Mouse (Mus musculus) intestine, embryonic 16.5 days (tissue): Measurements from ENCODE around the gene Rbm46. TPM values are rescaled to one million over a fixed set of nuclear protein-coding genes. Genes with fewer than 3 reads are reported as not detected.

Experiments
- ATAC-seq: fragments of 200-750 bp; cut with Nextera tagmentation; 2 replicates; pipeline ENCODE4 v1.8.0; 2017; ENCODE audit warnings: moderate TSS enrichment, moderate library complexity
- H3K27ac ChIP-seq: fragments of 300-500 bp; sonication (generic); 2 replicates; pipeline ENCODE4 v1.5.1; 2014; ENCODE audit warnings: mild to moderate bottlenecking, low read length
- H3K27me3 ChIP-seq: fragments of 300-500 bp; sonication (generic); replicated peaks from 2 replicates; pipeline ENCODE4 v1.6.1; 2014; ENCODE audit warnings: low read length, control low read depth, mixed read lengths; ENCODE audit not compliant: control insufficient read depth, insufficient read depth
- H3K36me3 ChIP-seq: fragments of 300-500 bp; sonication (generic); 2 replicates; pipeline ENCODE4 v1.6.1; 2014; ENCODE audit warnings: low read length, control low read depth; ENCODE audit not compliant: control insufficient read depth, insufficient read depth
- H3K4me1 ChIP-seq: fragments of 300-500 bp; sonication (generic); 2 replicates; pipeline ENCODE4 v1.6.1; 2014; ENCODE audit warnings: low read length, control low read depth, mixed read lengths; ENCODE audit not compliant: control insufficient read depth, insufficient read depth
- H3K4me2 ChIP-seq: fragments of 300-500 bp; sonication (generic); 2 replicates; pipeline ENCODE4 v1.6.1; 2014; ENCODE audit warnings: low read depth, low read length, control low read depth
- H3K4me3 ChIP-seq: fragments of 300-500 bp; sonication (generic); 2 replicates; pipeline ENCODE4 v1.5.1; 2014; ENCODE audit warnings: mild to moderate bottlenecking, low read length
- H3K9ac ChIP-seq: fragments of 300-500 bp; sonication (generic); 2 replicates; pipeline ENCODE4 v1.6.1; 2014; ENCODE audit warnings: low read depth, low read length
- H3K9me3 ChIP-seq: fragments of 300-500 bp; sonication (generic); 2 replicates; pipeline ENCODE4 v1.6.1; 2016; ENCODE audit warnings: low read length, control low read depth; ENCODE audit not compliant: control insufficient read depth
- WGBS: fragments of 180-500 bp; shearing (Covaris S2); extraction: QIAGEN DNeasy Blood & Tissue Kit; methylation state at CpG from one replicate; pipeline ENCODE4 v1.1.7; 2014; 5-methylcytosine and 5-hydroxymethylcytosine counted together
- polyA plus RNA-seq: library from polyadenylated mRNA; unstranded; fragments of >200 nt; fragmentation: Nextera tagmentation; extraction: Ambion mirVana; gene quantifications from 2 replicates; pipeline ENCODE4 v1.2.1, GENCODE M21; 2015

Gene Rbm46
- polyA plus RNA-seq, 1 experiment from 2014 or later: 5.4 TPM

DNA sequence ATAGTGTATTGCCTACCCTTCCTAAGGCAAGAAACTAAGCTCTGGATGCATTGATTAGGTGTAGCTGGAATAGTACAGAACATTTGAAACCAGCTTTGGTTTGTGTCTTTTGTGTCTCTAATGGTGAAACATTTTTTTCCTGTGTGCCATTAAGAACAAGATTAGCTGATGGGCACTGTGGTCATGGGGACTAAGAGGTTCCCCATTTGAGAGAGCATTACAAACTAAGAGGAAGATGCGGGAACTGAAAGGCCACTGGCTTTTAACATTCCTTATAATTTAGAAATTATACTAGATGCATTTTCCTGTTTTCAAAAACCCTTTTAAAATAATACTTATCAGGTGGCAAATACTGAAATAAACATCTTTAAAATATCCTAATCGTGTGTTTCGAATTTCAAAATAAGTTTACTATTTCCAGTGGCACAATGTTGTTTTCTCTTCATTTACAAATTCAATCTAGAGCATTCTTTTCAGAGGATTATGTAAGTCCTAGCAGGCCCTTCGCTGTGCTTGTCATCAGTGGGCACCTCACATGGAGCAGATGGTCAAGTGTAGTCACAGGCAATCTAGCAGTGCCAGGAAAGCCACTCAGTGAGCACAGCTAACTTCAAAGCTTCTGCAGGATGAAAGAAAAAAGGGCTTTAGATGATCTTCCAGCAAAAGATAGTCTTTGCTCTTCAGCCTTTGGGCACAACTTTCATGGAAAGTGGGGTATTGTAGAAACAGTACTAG lies 76.4 kb downstream of the Rbm46 start:
- no peak for ATAC-seq
- H3K27me3 ChIP-seq: no peaks in the 10 kb centered on the region
- no peaks in the 10 kb centered on the region for H3K4me1 ChIP-seq
- no peak overlapping the region for H3K27ac ChIP-seq
- 83% methylated on average over 4 of the region's 4 CpGs for WGBS
- no peak overlapping the region for H3K4me3 ChIP-seq
- no peaks in the 10 kb centered on the region for H3K9me3 ChIP-seq
- H3K9ac ChIP-seq: no peak overlapping the region
- H3K4me2 ChIP-seq: no peak overlapping the region
- no peaks in the 10 kb centered on the region for H3K36me3 ChIP-seq

DNA sequence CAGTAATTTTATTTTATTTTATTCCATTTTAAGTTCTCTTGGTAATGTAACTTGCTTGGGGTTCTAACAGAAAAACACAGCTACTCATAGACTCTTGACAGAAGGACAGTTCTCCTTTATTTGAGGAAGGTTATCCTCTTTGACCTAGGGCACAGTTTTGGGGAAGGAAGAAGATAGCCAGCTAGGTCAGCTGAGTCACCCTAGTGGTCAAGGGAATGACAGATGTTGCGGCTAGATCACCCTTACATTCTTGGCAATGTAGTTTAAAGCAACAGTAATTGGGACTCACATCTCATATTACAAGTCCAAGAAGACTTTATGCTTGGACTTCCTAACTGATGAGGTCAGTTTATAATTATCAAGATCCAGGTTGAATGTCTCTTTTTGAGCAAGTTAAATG lies 82.6 kb downstream of the Rbm46 start:
- Histone ChIP-seq H3K36me3 (no peaks in the 10 kb centered on the region), H3K9ac (no peak overlapping the region), H3K27ac (no peak overlapping the region), H3K4me1 (no peaks in the 10 kb centered on the region), H3K4me2 (no peak overlapping the region), H3K4me3 (no peak overlapping the region), H3K9me3 (no peaks in the 10 kb centered on the region), H3K27me3 (no peaks in the 10 kb centered on the region)
- 78% methylated on average over 1 of the region's 1 CpGs for whole genome bisulfite sequencing
- ATAC-seq: no peak

DNA sequence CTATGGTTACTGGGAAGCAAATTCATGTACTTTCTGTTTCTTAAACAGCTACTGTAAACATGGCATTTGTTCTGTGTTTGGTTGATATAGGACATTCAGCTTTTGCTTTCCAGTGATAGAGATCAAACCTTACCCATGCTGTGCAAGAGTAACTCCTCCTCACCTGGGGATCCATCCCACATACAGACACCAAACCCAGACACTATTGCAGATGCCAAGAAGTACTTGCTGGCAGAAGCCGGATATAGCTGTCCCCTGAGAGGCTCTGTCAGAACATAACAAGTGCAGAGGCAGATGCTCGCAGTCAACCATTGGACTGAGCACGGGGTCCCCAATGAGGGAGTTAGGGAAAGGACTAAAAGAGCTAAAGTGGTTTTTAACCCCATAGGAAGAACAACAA lies 84.6 kb downstream of the Rbm46 start:
- H3K4me1 ChIP-seq: no peaks in the 10 kb centered on the region
- no peak overlapping the region for H3K4me3 ChIP-seq
- no peaks in the 10 kb centered on the region for H3K27me3 ChIP-seq
- H3K9me3 ChIP-seq: no peaks in the 10 kb centered on the region
- H3K9ac ChIP-seq: no peak overlapping the region
- 87% methylated on average over 3 of the region's 3 CpGs for WGBS
- H3K27ac ChIP-seq: no peak overlapping the region
- H3K36me3 ChIP-seq: no peaks in the 10 kb centered on the region
- ATAC-seq: no peak
- H3K4me2 ChIP-seq: no peak overlapping the region

Other genes with a start within 250 kb of the Rbm46 start
- 14.2 and 16.1 TPM in 2 replicates for gene Lrat, start 27.5 kb upstream of the Rbm46 start, polyA plus RNA-seq
- gene Fgg, start 131.2 kb upstream of the Rbm46 start, polyA plus RNA-seq: 5.9 and 14.1 TPM in 2 replicates
- 11.6 and 19.2 TPM in 2 replicates for gene Fga, start 149.6 kb upstream of the Rbm46 start, polyA plus RNA-seq
- gene Fgb, start 173.4 kb upstream of the Rbm46 start, polyA plus RNA-seq: 10.5 and 13.7 TPM in 2 replicates
- 81.0 and 87.1 TPM in 2 replicates for gene Plrg1, start 179.0 kb upstream of the Rbm46 start, polyA plus RNA-seq